Comparison of ENCODE assay signal across 10 mouse cellular contexts in genomic region chr14:37127652-37128051, GRCm38 (mm10). TPM values are rescaled to one million over a fixed set of nuclear protein-coding genes. Genes with fewer than 3 reads are reported as not detected.
DNase-seq lines count a peak whose midpoint lies in the region.
"Had no signal": no experiment of that assay in that cellular context is flagged by ENCODE, and none has a peak within 500 bp of the region (broad histone marks: within the 10 kb centered on the region; RNA-seq: fewer than 3 reads in every experiment).

No protein-coding gene starts in this region.

- intact Hi-C loops in left cerebral cortex, postnatal 14 days (cut with DNase I) = loop anchor here (5.0 kb wide), 1 partner anchor 95 kb away; no protein-coding TSS in a partner anchor

- H3K27ac ChIP-seq in embryonic facial prominence, embryonic 10.5 days (replicated peaks) = no peak overlapping the region
- H3K27ac ChIP-seq: macrophage had no signal

- H3K9me3 ChIP-seq in embryonic facial prominence, embryonic 10.5 days = no peaks in the 10 kb centered on the region

- peak; percentile 40 to 52 for DNase-seq in cerebellum, adult 18-20 months
- DNase-seq in cerebellum, adult 11-12 months = no peak
- DNase-seq in left cerebral cortex, postnatal 14 days (ENCODE audit: low spot score in 2 of 2) = peak; percentile 71 to 76
- no peak for DNase-seq in left cerebral cortex, adult 11 months (ENCODE audit: low spot score)
- peak; percentile 66 for DNase-seq in R1 (ENCODE audit: low read depth, low spot score)
- peak; percentile 13 for DNase-seq in embryonic facial prominence, embryonic 10.5 days (ENCODE audit: low spot score)
- peak; percentile 50 for DNase-seq in lung, postnatal 10 days
- DNase-seq in spleen, adult 12 weeks (ENCODE audit: low spot score) = no peak

- no peaks in the 10 kb centered on the region for H3K4me1 ChIP-seq in embryonic facial prominence, embryonic 10.5 days

- H3K27me3 ChIP-seq in embryonic facial prominence, embryonic 10.5 days (replicated peaks; ENCODE audit: low read depth, poor library complexity, severe bottlenecking) = no peaks in the 10 kb centered on the region

- H3K4me3 ChIP-seq in embryonic facial prominence, embryonic 10.5 days = no peak overlapping the region

- 52% methylated on average over 4 of the region's 4 CpGs for WGBS in embryonic facial prominence, embryonic 10.5 days

- H3K36me3 ChIP-seq in embryonic facial prominence, embryonic 10.5 days (replicated peaks) = peaks cover 98% of the 10 kb centered on the region

RNA-seq across cellular contexts. Expression of gene Ghitm, which starts 7.4 kb away (rescaled TPM):
- 100 to 1,000 TPM; 347 to 353 TPM for total RNA-seq in left cerebral cortex, postnatal 14 days (2021)
- polyA plus RNA-seq in embryonic facial prominence, embryonic 10.5 days (2016; fragmentation: Nextera tagmentation; extraction: Ambion mirVana) = 202 and 213 TPM in 2 replicates

RNA-seq across cellular contexts. Expression of gene 2610528A11Rik, which starts 13.8 kb away (rescaled TPM):
- total RNA-seq in left cerebral cortex, postnatal 14 days (2021) = under 1 TPM; 0.68 to 0.90 TPM
- polyA plus RNA-seq in embryonic facial prominence, embryonic 10.5 days (2016; fragmentation: Nextera tagmentation; extraction: Ambion mirVana) = 0.49 TPM in 1 of 2 replicates, not detected in the other

RNA-seq across cellular contexts. Expression of gene Cdhr1, which starts 29.5 kb away (rescaled TPM):
- 10 to 100 TPM in 1 of 2 experiments, 1 to 10 TPM in 1; 10.0 to 12.5 TPM for total RNA-seq in left cerebral cortex, postnatal 14 days (2021)
- 1.5 and 2.9 TPM in 2 replicates for polyA plus RNA-seq in embryonic facial prominence, embryonic 10.5 days (2016; fragmentation: Nextera tagmentation; extraction: Ambion mirVana)
- polyA plus RNA-seq: macrophage had no signal

RNA-seq across cellular contexts. Expression of gene Lrit2, which starts 59.9 kb away (rescaled TPM):
- total RNA-seq in left cerebral cortex, postnatal 14 days (2021) = not detected
- not detected in 2 replicates for polyA plus RNA-seq in embryonic facial prominence, embryonic 10.5 days (2016; fragmentation: Nextera tagmentation; extraction: Ambion mirVana)
- polyA plus RNA-seq: gonadal fat pad, adult 2 months; macrophage had no signal

Comparison
In these comparisons a context has a peak if more than half of its experiments do, and no peak if none do; other contexts are left out.
1. DNase-seq: peak in cerebellum, adult 18-20 months (2 of 2), left cerebral cortex, postnatal 14 days (2 of 2), R1 (single experiment), embryonic facial prominence, embryonic 10.5 days (single experiment) and lung, postnatal 10 days (single experiment); none in cerebellum, adult 11-12 months (single experiment), left cerebral cortex, adult 11 months (single experiment) and spleen, adult 12 weeks (single experiment).